Mouse (Mus musculus): ENCODE data around the gene Fstl1. TPM values are rescaled to one million over a fixed set of nuclear protein-coding genes. Genes with fewer than 3 reads are reported as not detected.

The Fstl1 gene
- polyA plus RNA-seq, 1 experiment from 2014 or later, result 429 TPM

GRCm38 (mm10) chr16:37854593-37854992, 77.9 kb downstream of the Fstl1 start:
- H3K4me3 ChIP-seq, result no peak overlapping the region
- 27% methylated on average over 5 of the region's 5 CpGs for WGBS
- ATAC-seq (ENCODE audit: extremely low read depth, insufficient number of reproducible peaks, low FRiP score, low TSS enrichment), result no peak
- no peaks in the 10 kb centered on the region for H3K9me3 ChIP-seq
- peaks cover 58% of the 10 kb centered on the region for H3K4me1 ChIP-seq
- no peak overlapping the region for H3K27ac ChIP-seq (replicated peaks)
- no peak overlapping the region for H3K9ac ChIP-seq
- H3K4me2 ChIP-seq, result 0 out of 2 replicates have a peak overlapping the region, but pooled peaks have one; percentile 27
- no peaks in the 10 kb centered on the region for H3K36me3 ChIP-seq
- H3K27me3 ChIP-seq (replicated peaks), result no peaks in the 10 kb centered on the region

DNA sequence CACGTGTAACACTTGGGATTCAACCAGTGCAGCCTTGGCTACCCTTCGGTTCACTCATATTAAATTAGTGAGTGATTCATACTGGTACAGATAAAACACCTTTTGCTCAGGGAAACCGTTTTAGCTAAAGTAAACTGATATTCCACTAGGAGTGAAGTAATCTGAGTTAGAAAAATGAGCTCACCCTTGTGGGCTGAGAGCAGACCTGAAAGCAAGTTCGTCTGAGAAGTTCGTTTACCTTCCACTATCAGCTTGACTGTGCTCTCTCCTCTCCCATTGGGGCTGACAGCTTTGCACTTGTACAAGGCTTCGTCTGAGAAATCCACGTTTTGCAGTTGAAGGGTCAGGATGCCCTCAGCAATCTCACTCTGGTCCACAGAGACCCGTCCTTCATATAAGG, 78.9 kb downstream of the Fstl1 start:
- no peaks in the 10 kb centered on the region for H3K36me3 ChIP-seq
- H3K27me3 ChIP-seq (replicated peaks), result no peaks in the 10 kb centered on the region
- H3K9me3 ChIP-seq, result no peaks in the 10 kb centered on the region
- no peak overlapping the region for H3K4me2 ChIP-seq
- H3K4me1 ChIP-seq, result peaks cover 53% of the 10 kb centered on the region
- H3K27ac ChIP-seq (replicated peaks), result no peak overlapping the region
- no peak overlapping the region for H3K9ac ChIP-seq
- 48% methylated on average over 8 of the region's 8 CpGs for WGBS
- H3K4me3 ChIP-seq, result no peak overlapping the region
- ATAC-seq (ENCODE audit: extremely low read depth, insufficient number of reproducible peaks, low FRiP score, low TSS enrichment), result no peak

DNA sequence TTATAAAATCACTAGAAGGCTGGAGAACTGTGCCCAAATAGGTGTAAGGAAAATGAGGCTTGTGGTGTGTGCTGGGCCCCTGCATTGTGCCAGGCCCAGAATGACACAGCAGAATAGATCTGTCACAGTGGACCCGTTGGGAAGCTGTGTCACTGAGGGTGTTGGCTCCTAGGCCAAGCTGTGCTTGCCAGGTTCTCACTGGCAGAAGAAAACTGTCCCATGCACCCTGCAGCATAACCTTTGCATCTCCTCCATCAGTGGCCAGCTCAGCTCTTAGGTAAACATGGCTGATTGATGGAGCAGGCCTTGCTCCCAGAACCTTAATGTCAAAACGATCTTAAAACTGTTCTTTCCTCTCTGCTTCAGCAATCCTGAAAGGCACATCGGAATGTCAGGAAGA, 79.7 kb downstream of the Fstl1 start:
- H3K4me1 ChIP-seq, result peaks cover 57% of the 10 kb centered on the region
- no peak overlapping the region for H3K9ac ChIP-seq
- 66% methylated on average over 3 of the region's 3 CpGs for WGBS

GRCm38 (mm10) chr16:37857495-37857894, 80.8 kb downstream of the Fstl1 start:
- no peak overlapping the region for H3K27ac ChIP-seq (replicated peaks)
- H3K4me3 ChIP-seq, result no peak overlapping the region
- no peaks in the 10 kb centered on the region for H3K36me3 ChIP-seq
- no peaks in the 10 kb centered on the region for H3K9me3 ChIP-seq
- peaks cover 45% of the 10 kb centered on the region for H3K4me1 ChIP-seq
- no peaks in the 10 kb centered on the region for H3K27me3 ChIP-seq (replicated peaks)
- no peak overlapping the region for H3K4me2 ChIP-seq
- no peak overlapping the region for H3K9ac ChIP-seq
- ATAC-seq (ENCODE audit: extremely low read depth, insufficient number of reproducible peaks, low FRiP score, low TSS enrichment), result no peak
- WGBS, result 83% methylated on average over 8 of the region's 8 CpGs

More for the DNA sequence above, 79.7 kb downstream of the Fstl1 start:
- Histone ChIP-seq H3K4me2 (no peak overlapping the region), H3K9me3 (no peaks in the 10 kb centered on the region), H3K27me3 (replicated peaks) (no peaks in the 10 kb centered on the region), H3K36me3 (no peaks in the 10 kb centered on the region), H3K4me3 (no peak overlapping the region), H3K27ac (replicated peaks) (no peak overlapping the region)
- ATAC-seq (ENCODE audit: extremely low read depth, insufficient number of reproducible peaks, low FRiP score, low TSS enrichment), result no peak

DNA sequence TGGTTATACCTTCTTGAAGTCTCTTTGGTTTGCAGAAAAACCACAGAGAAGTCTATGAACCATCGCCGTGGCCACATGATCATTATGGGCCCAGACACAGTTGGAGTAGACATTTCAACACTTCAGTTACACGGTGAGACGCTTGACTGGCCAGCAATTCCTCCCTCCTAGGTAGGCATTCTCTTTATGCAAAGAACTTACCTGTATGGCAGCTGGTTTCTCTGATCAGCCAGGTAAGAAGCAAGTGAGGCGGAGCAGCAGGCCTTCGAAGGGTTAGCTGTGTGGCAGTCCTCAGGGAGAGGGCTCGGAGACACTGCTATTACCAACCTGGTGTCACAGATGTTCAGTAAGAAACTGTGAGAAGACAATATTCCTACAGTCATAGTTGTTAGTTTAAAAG, 83.5 kb downstream of the Fstl1 start:
- Histone ChIP-seq H3K4me3 (no peak overlapping the region), H3K9me3 (no peaks in the 10 kb centered on the region), H3K9ac (no peak overlapping the region), H3K4me1 (peaks cover 18% of the 10 kb centered on the region), H3K36me3 (no peaks in the 10 kb centered on the region), H3K4me2 (no peak overlapping the region), H3K27ac (replicated peaks) (no peak overlapping the region), H3K27me3 (replicated peaks) (no peaks in the 10 kb centered on the region)
- 64% methylated on average over 7 of the region's 7 CpGs for WGBS
- no peak for ATAC-seq (ENCODE audit: extremely low read depth, insufficient number of reproducible peaks, low FRiP score, low TSS enrichment)

DNA sequence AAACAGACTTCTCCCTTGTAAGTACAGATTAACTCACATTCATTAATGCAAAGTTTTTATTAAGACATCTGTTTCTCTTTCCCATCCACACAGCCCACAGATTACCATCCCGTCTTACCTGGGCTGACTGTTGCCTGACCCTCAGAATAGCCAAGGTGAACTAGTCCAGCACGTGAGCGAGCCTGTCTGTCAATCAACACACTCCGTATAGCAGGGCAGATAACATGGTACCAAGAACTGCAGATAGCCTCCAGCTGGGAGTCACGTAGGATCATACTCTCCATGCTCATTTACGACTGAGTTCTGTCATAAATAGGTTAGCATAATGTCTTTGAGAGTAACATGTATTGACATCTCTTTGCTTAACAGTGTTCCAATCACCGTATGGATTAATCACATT, 84.4 kb downstream of the Fstl1 start, which contains the start of gene Gm36028:
Gene Gm36028 (minus strand): TSS at position 118 of the 400 bp plus-strand sequence.
- Histone ChIP-seq H3K27me3 (replicated peaks) (no peaks in the 10 kb centered on the region), H3K4me1 (peaks cover 14% of the 10 kb centered on the region), H3K9ac (no peak within 1 kb of the TSS), H3K27ac (replicated peaks) (no peak within 1 kb of the TSS), H3K36me3 (no peaks in the 10 kb centered on the region), H3K4me3 (no peak within 1 kb of the TSS), H3K4me2 (no peak within 1 kb of the TSS), H3K9me3 (no peaks in the 10 kb centered on the region)
- WGBS, result 33% methylated on average over 7 of the region's 7 CpGs
- no peak for ATAC-seq (ENCODE audit: extremely low read depth, insufficient number of reproducible peaks, low FRiP score, low TSS enrichment)

GRCm38 (mm10) chr16:37863876-37864275, 87.2 kb downstream of the Fstl1 start:
- 71% methylated on average over 3 of the region's 3 CpGs for WGBS
- Histone ChIP-seq H3K27ac (replicated peaks) (no peak overlapping the region), H3K27me3 (replicated peaks) (no peaks in the 10 kb centered on the region), H3K4me2 (no peak overlapping the region), H3K4me3 (no peak overlapping the region), H3K4me1 (peaks cover 18% of the 10 kb centered on the region), H3K36me3 (no peaks in the 10 kb centered on the region), H3K9me3 (no peaks in the 10 kb centered on the region), H3K9ac (no peak overlapping the region)
- no peak for ATAC-seq (ENCODE audit: extremely low read depth, insufficient number of reproducible peaks, low FRiP score, low TSS enrichment)

- H3K9ac ChIP-seq, result no peak overlapping the region
- 82% methylated on average over 9 of the region's 9 CpGs for WGBS
- ATAC-seq (ENCODE audit: extremely low read depth, insufficient number of reproducible peaks, low FRiP score, low TSS enrichment), result no peak
Measured at GRCm38 (mm10) chr16:37865841-37866240, 89.2 kb downstream of the Fstl1 start.

DNA sequence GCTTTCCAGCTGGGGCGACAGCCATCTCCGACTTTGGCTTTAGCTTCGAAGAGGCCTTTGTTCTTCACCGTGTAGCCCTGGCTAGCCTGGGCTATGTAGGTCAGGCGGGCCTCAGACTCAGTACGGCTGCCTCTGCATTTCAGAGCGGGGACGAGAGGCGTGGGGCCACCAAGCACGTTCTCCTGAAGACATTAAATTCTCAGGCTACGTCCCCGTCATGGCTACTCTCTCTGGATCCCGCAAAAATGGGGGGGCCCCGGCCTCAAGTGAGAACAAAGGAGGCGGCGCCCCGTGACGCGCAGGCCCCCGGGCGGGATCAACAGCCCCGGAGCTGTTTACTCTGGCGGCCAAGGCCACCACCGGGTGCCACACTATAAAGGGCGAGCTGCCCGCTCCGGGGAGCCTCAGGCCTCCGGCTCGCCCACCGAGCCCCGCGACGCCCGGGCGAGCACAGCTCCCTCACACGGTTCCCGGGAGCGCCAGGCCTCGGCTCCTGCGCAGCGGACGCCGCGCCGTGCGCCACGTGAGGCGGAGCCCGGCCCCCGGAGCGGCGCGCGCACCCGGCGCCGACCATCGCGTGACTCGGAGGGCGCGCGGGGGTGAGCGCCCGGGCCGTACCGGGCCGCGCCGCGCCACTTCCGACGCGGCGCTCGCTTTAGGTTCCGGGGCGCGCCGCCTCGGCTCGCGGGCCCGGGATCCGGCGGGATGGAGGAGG, 91.3 kb downstream of the Fstl1 start, which contains the start of gene Lrrc58:
Gene Lrrc58 (plus strand): TSS at position 599 of the 715 bp plus-strand sequence.
- Histone ChIP-seq H3K4me3 (peak within 1 kb of the TSS; percentile 87), H3K9ac (peak within 1 kb of the TSS; percentile 98), H3K27ac (replicated peaks) (peak within 1 kb of the TSS; percentile 95), H3K9me3 (no peaks in the 10 kb centered on the region), H3K27me3 (replicated peaks) (no peaks in the 10 kb centered on the region), H3K4me1 (peaks cover 29% of the 10 kb centered on the region), H3K36me3 (peaks cover 4% of the 10 kb centered on the region; the same call in 1 of the 2 replicates), H3K4me2 (peak within 1 kb of the TSS; percentile 79)
- ATAC-seq (ENCODE audit: extremely low read depth, insufficient number of reproducible peaks, low FRiP score, low TSS enrichment), result peak; percentile 90
- under 1% methylated on average over 81 of the region's 86 CpGs for WGBS

More at GRCm38 (mm10) chr16:37865841-37866240, 89.2 kb downstream of the Fstl1 start:
- no peaks in the 10 kb centered on the region for H3K27me3 ChIP-seq (replicated peaks)
- H3K36me3 ChIP-seq, result peaks cover 4% of the 10 kb centered on the region; the same call in 1 of the 2 replicates
- H3K4me2 ChIP-seq, result no peak overlapping the region
- H3K4me1 ChIP-seq, result peaks cover 19% of the 10 kb centered on the region
- H3K4me3 ChIP-seq, result no peak overlapping the region
- no peaks in the 10 kb centered on the region for H3K9me3 ChIP-seq
- no peak overlapping the region for H3K27ac ChIP-seq (replicated peaks)

DNA sequence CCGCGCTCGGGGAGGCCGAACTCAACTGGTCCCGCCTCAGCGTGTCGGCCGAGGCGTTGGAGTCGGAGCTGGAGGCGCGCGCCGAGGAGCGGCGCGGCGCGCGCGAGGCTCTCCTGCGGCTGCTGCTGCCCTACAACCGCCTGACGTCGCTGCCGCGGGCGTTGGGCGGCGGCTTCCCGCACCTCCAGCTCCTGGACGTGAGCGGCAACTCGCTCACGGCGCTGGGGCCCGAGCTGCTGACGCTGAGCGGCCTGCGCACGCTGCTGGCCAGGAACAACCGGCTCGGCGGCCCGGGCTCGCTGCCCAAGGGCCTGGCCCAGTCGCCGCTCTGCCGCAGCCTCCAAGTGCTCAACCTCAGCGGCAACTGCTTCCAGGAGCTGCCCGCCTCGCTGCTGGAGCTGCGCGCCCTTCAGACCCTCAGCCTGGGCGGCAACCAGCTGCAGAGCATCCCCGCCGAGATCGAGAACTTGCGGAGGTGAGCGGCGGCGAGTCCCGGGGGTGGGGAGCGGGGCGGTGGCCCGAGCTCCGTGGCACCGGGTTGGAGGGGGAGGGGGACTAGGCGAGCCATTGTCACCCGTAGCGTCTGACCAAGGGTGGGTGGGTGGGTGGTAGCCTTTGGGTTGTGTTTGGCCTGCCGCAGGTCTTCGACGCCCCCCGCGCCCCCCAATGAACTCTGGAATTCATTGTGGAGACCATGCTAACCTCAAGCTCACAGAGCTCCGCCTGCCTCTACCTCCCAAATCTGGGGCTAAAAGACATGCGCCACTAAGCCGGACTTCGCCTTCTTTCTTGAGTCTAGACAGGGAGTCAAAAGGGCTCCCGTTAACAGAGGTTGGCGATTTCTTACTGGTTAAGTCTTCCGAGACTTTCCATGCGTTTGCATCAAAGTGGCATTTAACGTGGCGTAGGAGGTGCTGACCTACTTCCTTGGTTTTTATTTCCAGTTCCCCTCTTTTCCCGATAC, 92.1 kb downstream of the Fstl1 start:
- WGBS, result under 1% methylated on average over 84 of the region's 87 CpGs
- H3K4me2 ChIP-seq, result peak overlapping the region; percentile 79
- no peaks in the 10 kb centered on the region for H3K27me3 ChIP-seq (replicated peaks)
- H3K9me3 ChIP-seq, result no peaks in the 10 kb centered on the region
- peak overlapping the region; percentile 87 for H3K4me3 ChIP-seq
- peak overlapping the region; percentile 98 for H3K9ac ChIP-seq
- H3K36me3 ChIP-seq, result peaks cover 4% of the 10 kb centered on the region; the same call in 1 of the 2 replicates
- H3K4me1 ChIP-seq, result peaks cover 29% of the 10 kb centered on the region
- ATAC-seq (ENCODE audit: extremely low read depth, insufficient number of reproducible peaks, low FRiP score, low TSS enrichment), result no peak; the same call in 1 of the 2 replicates
- peak overlapping the region; percentile 95 for H3K27ac ChIP-seq (replicated peaks)
